Mouse (Mus musculus) midbrain, embryonic 16.5 days (tissue): Measurements from ENCODE around the gene Tmem230. TPM values are rescaled to one million over a fixed set of nuclear protein-coding genes. Genes with fewer than 3 reads are reported as not detected.
"Not testable (repeated sequence)": the region's sequence is repeated elsewhere in the genome, so short reads cannot be mapped to it uniquely, and the experiment has no call there.

ENCODE experiments used
- ATAC-seq: fragments of 200-750 bp; cut with Nextera tagmentation; 2 replicates; pipeline ENCODE4 v1.8.0; 2017; ENCODE audit warnings: moderate TSS enrichment
- H3K27ac ChIP-seq: fragments of 300-500 bp; sonication (generic); 2 replicates; pipeline ENCODE4 v1.5.1; 2014; ENCODE audit warnings: mild to moderate bottlenecking, low read length, mixed read lengths
- H3K27me3 ChIP-seq: fragments of 300-500 bp; sonication (generic); 2 replicates; pipeline ENCODE4 v1.6.1; 2014; ENCODE audit warnings: low read depth, low read length, mixed read lengths; ENCODE audit not compliant: control insufficient read depth, insufficient read depth
- H3K36me3 ChIP-seq: fragments of 300-500 bp; sonication (generic); 2 replicates; pipeline ENCODE4 v1.6.1; 2014; ENCODE audit warnings: mild to moderate bottlenecking, low read length, moderate library complexity, mixed read lengths; ENCODE audit not compliant: control insufficient read depth, insufficient read depth
- H3K4me1 ChIP-seq: fragments of 300-500 bp; sonication (generic); 2 replicates; pipeline ENCODE4 v1.6.1; 2014; ENCODE audit warnings: mild to moderate bottlenecking, low read length, mixed read lengths; ENCODE audit not compliant: control insufficient read depth, insufficient read depth
- H3K4me2 ChIP-seq: fragments of 300-500 bp; sonication (generic); 2 replicates; pipeline ENCODE4 v1.6.1; 2014; ENCODE audit warnings: mild to moderate bottlenecking, low read length, mixed read lengths
- H3K4me3 ChIP-seq: fragments of 300-500 bp; sonication (generic); 2 replicates; pipeline ENCODE4 v1.5.1; 2014; ENCODE audit warnings: low read depth, mild to moderate bottlenecking, low read length, moderate library complexity, mixed read lengths
- H3K9ac ChIP-seq: fragments of 300-500 bp; sonication (generic); 2 replicates; pipeline ENCODE4 v1.6.1; 2014; ENCODE audit warnings: low read depth, low read length, mixed read lengths
- H3K9me3 ChIP-seq: fragments of 300-500 bp; sonication (generic); replicated peaks from 2 replicates; pipeline ENCODE4 v1.6.1; 2014; ENCODE audit warnings: mild to moderate bottlenecking, low read length, mixed read lengths; ENCODE audit not compliant: control insufficient read depth, poor library complexity, severe bottlenecking
- WGBS: fragments of 180-500 bp; shearing (Covaris S2); extraction: QIAGEN DNeasy Blood & Tissue Kit; methylation state at CpG from one replicate; pipeline ENCODE4 v1.1.7; 2014; 5-methylcytosine and 5-hydroxymethylcytosine counted together
- polyA plus RNA-seq: library from polyadenylated mRNA; unstranded; fragments of >200 nt; fragmentation: Nextera tagmentation; extraction: Ambion mirVana; gene quantifications from 2 replicates; pipeline ENCODE4 v1.2.1, GENCODE M21; 2015

The Tmem230 gene
- polyA plus RNA-seq, result 45.4 and 46.6 TPM in 2 replicates

GRCm38 (mm10) chr2:132247539-132248313, at the start of gene Tmem230:
Gene Tmem230, minus strand, starts transcription at chr2:132247807.
- ATAC-seq, result peak; percentile 95
- 0 out of 2 replicates have a peak, but pooled peaks cover 2% of the 10 kb centered on the region for H3K36me3 ChIP-seq
- 6% methylated on average over 49 of the region's 50 CpGs for WGBS

DNA sequence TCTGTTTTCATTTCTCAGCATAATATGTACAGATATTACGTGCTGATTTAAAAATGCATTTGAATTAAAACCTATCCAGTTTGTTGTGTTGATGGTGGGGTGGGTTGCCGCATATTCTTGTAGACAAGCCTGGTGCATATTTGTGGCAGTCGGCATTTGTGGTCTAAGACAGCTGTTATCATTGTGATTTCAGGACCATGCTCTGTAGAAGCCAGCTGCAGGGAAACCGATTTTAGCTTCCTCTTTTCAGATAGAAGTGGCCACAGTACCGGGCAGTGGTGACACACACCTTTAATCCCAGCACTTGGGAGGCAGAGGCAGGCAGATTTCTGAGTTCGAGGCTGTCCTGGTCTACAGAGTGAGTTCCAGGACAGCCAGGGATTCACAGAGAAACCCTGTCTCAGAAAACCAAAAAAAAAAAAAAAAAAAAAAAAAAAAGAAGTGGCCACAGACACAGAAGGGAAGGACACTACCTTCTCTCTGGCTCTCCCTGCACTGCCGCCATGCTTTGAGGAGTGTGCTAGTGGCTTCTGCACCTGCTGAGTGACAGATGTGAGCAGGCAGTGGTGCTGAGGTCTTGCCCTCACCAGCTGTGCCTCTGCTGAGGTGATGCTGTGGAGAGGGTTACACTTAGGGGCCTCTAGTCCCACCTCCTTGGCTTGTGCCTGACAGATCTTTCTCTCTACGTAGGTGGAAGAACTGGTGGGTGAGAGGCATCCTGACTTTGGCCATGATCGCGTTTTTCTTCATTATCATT, 46.3 kb upstream of the Tmem230 start:
- WGBS, result 94% methylated on average over 10 of the region's 10 CpGs
- Histone ChIP-seq H3K36me3 (peaks cover 10% of the 10 kb centered on the region), H3K4me1 (peaks cover 8% of the 10 kb centered on the region), H3K4me3 (no peak overlapping the region), H3K9me3 (no peaks in the 10 kb centered on the region), H3K9ac (no peak overlapping the region), H3K4me2 (no peak overlapping the region), H3K27ac (no peak overlapping the region), H3K27me3 (no peaks in the 10 kb centered on the region)
- no peak for ATAC-seq

More at GRCm38 (mm10) chr2:132247539-132248313, at the start of gene Tmem230:
- no peaks in the 10 kb centered on the region for H3K27me3 ChIP-seq
- H3K27ac ChIP-seq, result peak within 1 kb of the TSS; percentile 73
- H3K4me1 ChIP-seq, result peaks cover 26% of the 10 kb centered on the region
- H3K4me2 ChIP-seq, result peak within 1 kb of the TSS; percentile 93
- H3K9me3 ChIP-seq, result no peaks in the 10 kb centered on the region
- peak within 1 kb of the TSS; percentile 74 for H3K9ac ChIP-seq
- H3K4me3 ChIP-seq, result peak within 1 kb of the TSS; percentile 68

DNA sequence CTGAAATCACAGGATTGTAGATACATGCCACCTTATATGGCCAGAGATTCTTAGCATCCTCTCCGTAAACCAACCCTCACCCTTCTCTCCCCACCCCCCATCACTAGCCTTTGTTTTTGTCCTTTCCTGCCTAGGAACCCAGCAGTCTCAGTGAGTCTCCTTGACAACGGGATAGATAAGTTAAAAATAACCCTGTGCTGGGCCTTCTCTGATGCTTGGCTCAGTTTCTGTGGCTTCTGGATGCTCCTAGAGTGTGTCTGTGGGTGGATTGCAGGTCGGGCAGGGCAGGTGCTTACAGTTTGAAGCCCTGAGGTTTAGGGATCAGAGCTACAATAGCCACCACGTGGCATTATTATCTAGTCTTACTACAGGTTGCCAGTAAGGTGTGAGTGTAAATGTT, 44.5 kb upstream of the Tmem230 start:
- WGBS, result 19% methylated on average over 4 of the region's 4 CpGs
- Histone ChIP-seq H3K4me1 (peaks cover 8% of the 10 kb centered on the region), H3K9ac (no peak overlapping the region), H3K36me3 (peaks cover 5% of the 10 kb centered on the region), H3K27ac (0 out of 2 replicates have a peak overlapping the region, but pooled peaks have one; percentile 1), H3K4me3 (no peak overlapping the region), H3K9me3 (0 out of 2 replicates have a peak, but pooled peaks cover 3% of the 10 kb centered on the region), H3K4me2 (no peak overlapping the region), H3K27me3 (no peaks in the 10 kb centered on the region)
- ATAC-seq, result 0 out of 2 replicates have a peak, but pooled peaks have one; percentile 41

- Histone ChIP-seq H3K36me3 (peaks cover 5% of the 10 kb centered on the region), H3K4me1 (peaks cover 8% of the 10 kb centered on the region), H3K4me2 (no peak overlapping the region), H3K4me3 (no peak overlapping the region), H3K27ac (no peak overlapping the region), H3K9ac (no peak overlapping the region), H3K27me3 (no peaks in the 10 kb centered on the region), H3K9me3 (0 out of 2 replicates have a peak, but pooled peaks cover 5% of the 10 kb centered on the region)
- ATAC-seq, result no peak
- WGBS, result 75% methylated on average over 3 of the region's 3 CpGs
Measured at GRCm38 (mm10) chr2:132291265-132291664, 43.7 kb upstream of the Tmem230 start.

GRCm38 (mm10) chr2:132290808-132291207, 43.2 kb upstream of the Tmem230 start:
- peaks cover 8% of the 10 kb centered on the region for H3K4me1 ChIP-seq
- no peak overlapping the region for H3K4me2 ChIP-seq
- 0 out of 2 replicates have a peak, but pooled peaks cover 5% of the 10 kb centered on the region for H3K9me3 ChIP-seq
- 70% methylated on average over 6 of the region's 6 CpGs for WGBS
- no peak overlapping the region for H3K4me3 ChIP-seq
- peaks cover 3% of the 10 kb centered on the region for H3K36me3 ChIP-seq
- H3K27me3 ChIP-seq, result no peaks in the 10 kb centered on the region
- no peak overlapping the region for H3K9ac ChIP-seq
- no peak for ATAC-seq
- H3K27ac ChIP-seq, result no peak overlapping the region

DNA sequence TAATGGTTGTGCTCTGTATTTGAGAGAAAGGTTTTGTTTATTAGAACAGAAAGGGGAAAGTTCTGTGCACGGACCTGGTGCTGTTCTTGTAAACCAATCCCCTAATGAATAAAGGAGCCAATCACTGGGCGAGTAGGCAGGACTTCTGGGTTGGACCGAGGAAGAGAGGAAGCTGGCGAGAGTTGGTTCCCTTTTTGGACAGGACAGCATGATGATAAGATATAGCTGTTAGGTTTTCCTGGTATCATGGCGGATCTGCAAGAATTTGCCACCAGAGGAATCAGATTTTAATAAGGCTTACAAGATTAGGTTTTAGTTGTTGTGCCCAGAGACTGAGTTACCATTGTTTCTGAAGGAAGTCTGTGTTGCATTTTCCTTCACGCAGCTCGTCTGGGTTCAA, 41.6 kb upstream of the Tmem230 start:
- not testable (repeated sequence) for H3K27me3 ChIP-seq, ATAC-seq

DNA sequence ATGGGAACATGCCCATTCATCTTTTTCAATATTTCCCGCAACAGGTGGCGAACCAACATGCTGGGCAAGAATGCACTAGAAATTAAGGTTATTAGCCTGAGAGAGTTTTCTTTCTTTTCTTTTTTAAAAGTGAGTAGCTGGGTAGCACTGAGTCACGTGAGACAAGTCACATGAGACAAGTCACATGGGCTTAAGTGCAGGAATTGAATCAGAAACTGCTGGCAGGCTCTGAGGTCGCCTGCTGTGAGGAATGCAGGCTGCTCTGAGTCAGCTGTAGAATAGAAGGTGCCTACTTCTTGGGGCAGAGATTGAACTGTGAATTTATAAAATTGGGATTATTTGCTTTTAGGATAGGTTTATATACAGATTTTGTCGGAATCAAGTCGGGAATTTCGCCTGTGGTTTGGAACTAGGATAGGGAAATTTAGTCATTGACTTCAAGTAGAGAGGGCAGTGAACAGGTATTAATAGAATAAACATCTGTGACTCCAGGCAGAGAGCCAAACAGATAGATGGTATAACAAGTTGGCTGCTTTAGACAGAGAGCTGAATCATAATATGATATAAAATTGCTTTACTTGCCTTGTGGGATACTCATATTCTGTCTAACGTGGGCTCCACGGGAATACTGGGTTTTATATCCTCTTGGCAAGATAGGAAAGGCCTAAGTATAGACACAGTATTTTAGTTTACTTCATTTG, 38.9 kb upstream of the Tmem230 start:
- Histone ChIP-seq H3K4me2 (no peak overlapping the region), H3K27ac (no peak overlapping the region), H3K4me3 (no peak overlapping the region), H3K4me1 (peaks cover 24% of the 10 kb centered on the region), H3K27me3 (no peaks in the 10 kb centered on the region), H3K9ac (no peak overlapping the region), H3K36me3 (no peaks in the 10 kb centered on the region), H3K9me3 (0 out of 2 replicates have a peak, but pooled peaks cover 5% of the 10 kb centered on the region)
- WGBS, result 87% methylated on average over 9 of the region's 9 CpGs
- no peak for ATAC-seq

More for the DNA sequence above, 41.6 kb upstream of the Tmem230 start:
- H3K4me2 ChIP-seq, H3K4me3 ChIP-seq, H3K4me1 ChIP-seq, H3K27ac ChIP-seq, H3K9ac ChIP-seq, H3K9me3 ChIP-seq, H3K36me3 ChIP-seq: not testable (repeated sequence)
- 89% methylated on average over 5 of the region's 7 CpGs for WGBS

DNA sequence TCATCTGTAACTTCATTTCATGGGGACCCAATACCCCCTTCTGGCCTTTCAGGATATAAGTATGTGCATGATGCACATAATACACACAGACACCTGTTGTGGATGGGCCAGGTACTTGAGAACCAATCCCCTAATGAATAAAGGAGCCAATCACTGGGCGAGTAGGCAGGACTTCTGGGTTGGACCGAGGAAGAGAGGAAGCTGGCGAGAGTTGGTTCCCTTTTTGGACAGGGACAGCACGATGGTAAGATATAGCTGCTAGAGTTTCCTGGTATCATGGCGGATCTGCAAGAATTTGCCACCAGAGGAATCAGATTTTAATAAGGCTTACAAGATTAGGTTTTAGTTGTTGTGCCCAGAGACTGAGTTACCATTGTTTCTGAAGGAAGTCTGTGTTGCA, 38.1 kb upstream of the Tmem230 start:
- H3K4me3 ChIP-seq, H3K9me3 ChIP-seq, H3K9ac ChIP-seq, H3K27ac ChIP-seq, H3K36me3 ChIP-seq, H3K4me2 ChIP-seq, ATAC-seq, H3K27me3 ChIP-seq: not testable (repeated sequence)
- peaks cover 23% of the 10 kb centered on the region for H3K4me1 ChIP-seq
- 99% methylated on average over 5 of the region's 5 CpGs for WGBS
